Mouse (Mus musculus) E14TG2a.4 (cell line): ENCODE measurements around the gene Fiz1.

Experiments used
- CTCF ChIP-seq: conservative IDR thresholded peaks from 2 replicates; pipeline ENCODE4 v1.5.1; 2014; ENCODE audit warnings: low read length
- POU5F1 ChIP-seq: IDR thresholded peaks from 2 replicates; pipeline ENCODE4 v1.6.1; 2014; ENCODE audit warnings: low read length, borderline replicate concordance

- no peak for TF ChIP-seq CTCF
- TF ChIP-seq POU5F1, result no peak
Observed at GRCm38 (mm10) chr7:5037026-5037425, 22.5 kb upstream of the Fiz1 start.
